Mouse (Mus musculus): ENCODE measurements around the gene Gcgr. TPM values are rescaled to one million over a fixed set of nuclear protein-coding genes. Genes with fewer than 3 reads are reported as not detected.
"Not testable (repeated sequence)": the region's sequence is repeated elsewhere in the genome, so short reads cannot be mapped to it uniquely, and the experiment has no call there.

The Gcgr gene
- polyA plus RNA-seq, 1 experiment from 2014 or later: 1.9 TPM

DNA sequence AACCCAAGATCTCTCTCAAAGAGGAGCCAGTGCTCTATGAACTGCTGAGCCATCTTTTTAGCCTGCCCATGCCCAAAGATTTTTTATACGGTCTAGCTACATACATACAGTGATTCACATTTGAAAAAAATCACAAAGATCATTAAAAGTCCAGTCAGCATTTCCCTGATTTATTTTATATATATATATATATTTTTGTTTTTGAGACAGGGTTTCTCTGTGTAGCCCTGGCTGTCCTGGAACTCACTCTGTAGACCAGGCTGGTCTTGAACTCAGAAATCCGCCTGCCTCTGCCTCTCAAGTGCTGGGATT is 52.4 kb downstream of the Gcgr start:
- H3K4me2 ChIP-seq (replicated peaks; ENCODE audit: low read depth, low read length); H3K27me3 ChIP-seq (ENCODE audit: control insufficient read depth, insufficient read depth, low read length); ATAC-seq (ENCODE audit: insufficient number of reproducible peaks, insufficient read depth, low FRiP score, low read depth); H3K27ac ChIP-seq (ENCODE audit: low read length); H3K4me3 ChIP-seq (ENCODE audit: low read depth, low read length); H3K9me3 ChIP-seq (ENCODE audit: control insufficient read depth, low read depth, low read length); H3K9ac ChIP-seq (replicated peaks; ENCODE audit: low read depth, low read length): not testable (repeated sequence)
- H3K36me3 ChIP-seq (ENCODE audit: control insufficient read depth, insufficient read depth, low read length): peaks cover 54% of the 10 kb centered on the region
- peaks cover 18% of the 10 kb centered on the region for H3K4me1 ChIP-seq (ENCODE audit: control insufficient read depth, insufficient read depth, low read length)
- WGBS: 89% methylated on average over 2 of the region's 2 CpGs

DNA sequence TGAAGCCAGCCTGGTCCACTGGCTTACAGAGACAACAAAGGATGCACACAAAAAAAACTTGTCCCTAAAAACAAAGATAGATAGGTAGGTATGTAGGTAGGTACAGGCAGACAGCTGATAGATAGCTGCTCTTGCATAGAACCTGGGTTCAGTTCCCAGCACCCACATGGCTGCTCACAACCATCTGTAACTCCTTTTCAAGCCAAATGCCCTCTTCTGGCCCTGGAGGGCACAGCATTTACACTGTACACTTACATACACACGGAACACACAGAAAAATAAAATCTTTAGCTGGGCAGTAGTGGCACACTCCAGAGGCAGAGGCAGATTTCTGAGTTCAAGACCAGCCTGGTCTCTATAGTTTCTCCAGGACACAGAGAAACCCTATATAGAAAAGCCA is 53.4 kb downstream of the Gcgr start:
- 0 out of 2 replicates have a peak, but pooled peaks cover 3% of the 10 kb centered on the region for H3K9me3 ChIP-seq (ENCODE audit: control insufficient read depth, low read depth, low read length)
- H3K27ac ChIP-seq (ENCODE audit: low read length): no peak overlapping the region
- H3K4me2 ChIP-seq (replicated peaks; ENCODE audit: low read depth, low read length): no peak overlapping the region
- no peaks in the 10 kb centered on the region for H3K27me3 ChIP-seq (ENCODE audit: control insufficient read depth, insufficient read depth, low read length)
- 88% methylated on average over 1 of the region's 1 CpGs for WGBS
- no peak overlapping the region for H3K9ac ChIP-seq (replicated peaks; ENCODE audit: low read depth, low read length)
- peaks cover 16% of the 10 kb centered on the region for H3K4me1 ChIP-seq (ENCODE audit: control insufficient read depth, insufficient read depth, low read length)
- no peak overlapping the region for H3K4me3 ChIP-seq (ENCODE audit: low read depth, low read length)
- ATAC-seq (ENCODE audit: insufficient number of reproducible peaks, insufficient read depth, low FRiP score, low read depth): no peak
- peaks cover 50% of the 10 kb centered on the region for H3K36me3 ChIP-seq (ENCODE audit: control insufficient read depth, insufficient read depth, low read length)

DNA sequence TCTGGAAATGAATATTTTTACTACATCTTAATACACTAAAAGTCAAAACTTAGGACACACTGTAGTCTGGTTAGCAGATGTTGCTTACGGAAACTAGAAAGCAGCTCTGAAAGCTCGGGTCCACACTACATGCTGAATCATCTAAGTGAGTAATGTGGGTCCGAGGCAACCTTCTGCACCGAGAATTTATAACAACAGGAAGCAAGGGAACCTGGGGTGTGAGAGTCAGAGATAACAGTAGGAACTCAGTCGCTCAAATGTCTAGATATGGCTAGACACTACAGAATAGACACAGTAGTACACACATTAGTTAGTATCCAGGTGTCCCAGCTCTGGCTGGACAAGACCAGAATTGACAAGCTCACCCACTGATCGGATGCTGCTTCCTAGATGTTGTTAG is 58.0 kb downstream of the Gcgr start:
- H3K9ac ChIP-seq (replicated peaks; ENCODE audit: low read depth, low read length): no peak overlapping the region
- H3K4me2 ChIP-seq (replicated peaks; ENCODE audit: low read depth, low read length): no peak overlapping the region
- no peak overlapping the region for H3K4me3 ChIP-seq (ENCODE audit: low read depth, low read length)
- no peak for ATAC-seq (ENCODE audit: insufficient number of reproducible peaks, insufficient read depth, low FRiP score, low read depth)
- H3K36me3 ChIP-seq (ENCODE audit: control insufficient read depth, insufficient read depth, low read length): peaks cover 82% of the 10 kb centered on the region
- H3K27me3 ChIP-seq (ENCODE audit: control insufficient read depth, insufficient read depth, low read length): no peaks in the 10 kb centered on the region
- WGBS: 95% methylated on average over 6 of the region's 6 CpGs
- no peak overlapping the region for H3K27ac ChIP-seq (ENCODE audit: low read length)
- H3K9me3 ChIP-seq (ENCODE audit: control insufficient read depth, low read depth, low read length): 0 out of 2 replicates have a peak, but pooled peaks cover 3% of the 10 kb centered on the region
- H3K4me1 ChIP-seq (ENCODE audit: control insufficient read depth, insufficient read depth, low read length): no peaks in the 10 kb centered on the region

Other genes starting within 250 kb of the Gcgr start
- gene Actg1, start 182.2 kb upstream of the Gcgr start, polyA plus RNA-seq (2014; fragmentation: Nextera tagmentation; extraction: Ambion mirVana): 2,902 and 3,014 TPM in 2 replicates
- gene Fscn2, start 169.2 kb upstream of the Gcgr start, polyA plus RNA-seq (2014; fragmentation: Nextera tagmentation; extraction: Ambion mirVana): 0.30 and 0.59 TPM in 2 replicates
- gene Faap100, start 151.9 kb upstream of the Gcgr start, polyA plus RNA-seq (2014; fragmentation: Nextera tagmentation; extraction: Ambion mirVana): 35.7 and 40.2 TPM in 2 replicates
- gene Nploc4, start 93.0 kb upstream of the Gcgr start, polyA plus RNA-seq (2014; fragmentation: Nextera tagmentation; extraction: Ambion mirVana): 32.9 and 37.0 TPM in 2 replicates
- not detected in 2 replicates for gene Tspan10, start 88.1 kb upstream of the Gcgr start, polyA plus RNA-seq (2014; fragmentation: Nextera tagmentation; extraction: Ambion mirVana)
- gene Pde6g, start 77.2 kb upstream of the Gcgr start, polyA plus RNA-seq (2014; fragmentation: Nextera tagmentation; extraction: Ambion mirVana): 0.21 TPM in 1 of 2 replicates, not detected in the other
- gene Oxld1, start 72.6 kb upstream of the Gcgr start, polyA plus RNA-seq (2014; fragmentation: Nextera tagmentation; extraction: Ambion mirVana): 15.0 and 15.3 TPM in 2 replicates
- 30.9 and 31.1 TPM in 2 replicates for gene Ccdc137, start 72.6 kb upstream of the Gcgr start, polyA plus RNA-seq (2014; fragmentation: Nextera tagmentation; extraction: Ambion mirVana)
- 43.3 and 49.4 TPM in 2 replicates for gene Arl16, start 63.1 kb upstream of the Gcgr start, polyA plus RNA-seq (2014; fragmentation: Nextera tagmentation; extraction: Ambion mirVana)
- 150 and 153 TPM in 2 replicates for gene Mrpl12, start 46.1 kb upstream of the Gcgr start, polyA plus RNA-seq (2014; fragmentation: Nextera tagmentation; extraction: Ambion mirVana)
- 66.5 and 75.1 TPM in 2 replicates for gene Slc25a10, start 38.9 kb upstream of the Gcgr start, polyA plus RNA-seq (2014; fragmentation: Nextera tagmentation; extraction: Ambion mirVana)
- 229 and 239 TPM in 2 replicates for gene Mcrip1, start 19.0 kb downstream of the Gcgr start, polyA plus RNA-seq (2014; fragmentation: Nextera tagmentation; extraction: Ambion mirVana)
- not detected in 2 replicates for gene Ppp1r27, start 20.4 kb downstream of the Gcgr start, polyA plus RNA-seq (2014; fragmentation: Nextera tagmentation; extraction: Ambion mirVana)
- 768 and 850 TPM in 2 replicates for gene P4hb, start 42.6 kb downstream of the Gcgr start, polyA plus RNA-seq (2014; fragmentation: Nextera tagmentation; extraction: Ambion mirVana)
- gene Arhgdia, start 50.9 kb downstream of the Gcgr start, polyA plus RNA-seq (2014; fragmentation: Nextera tagmentation; extraction: Ambion mirVana): 575 and 578 TPM in 2 replicates
- 314 and 411 TPM in 2 replicates for gene Alyref, start 67.7 kb downstream of the Gcgr start, polyA plus RNA-seq (2014; fragmentation: Nextera tagmentation; extraction: Ambion mirVana)
- gene Anapc11, start 67.7 kb downstream of the Gcgr start, polyA plus RNA-seq (2014; fragmentation: Nextera tagmentation; extraction: Ambion mirVana): 234 and 267 TPM in 2 replicates
- gene Npb, start 77.8 kb downstream of the Gcgr start, polyA plus RNA-seq (2014; fragmentation: Nextera tagmentation; extraction: Ambion mirVana): 13.0 and 13.7 TPM in 2 replicates
- 119 and 135 TPM in 2 replicates for gene Pcyt2, start 87.2 kb downstream of the Gcgr start, polyA plus RNA-seq (2014; fragmentation: Nextera tagmentation; extraction: Ambion mirVana)
- gene Sirt7, start 94.5 kb downstream of the Gcgr start, polyA plus RNA-seq (2014; fragmentation: Nextera tagmentation; extraction: Ambion mirVana): 31.1 and 36.1 TPM in 2 replicates
- gene Mafg, start 102.9 kb downstream of the Gcgr start, polyA plus RNA-seq (2014; fragmentation: Nextera tagmentation; extraction: Ambion mirVana): 21.2 and 25.0 TPM in 2 replicates
- 28.1 and 28.6 TPM in 2 replicates for gene Pycr1, start 113.1 kb downstream of the Gcgr start, polyA plus RNA-seq (2014; fragmentation: Nextera tagmentation; extraction: Ambion mirVana)
- not detected in 2 replicates for gene Myadml2, start 117.5 kb downstream of the Gcgr start, polyA plus RNA-seq (2014; fragmentation: Nextera tagmentation; extraction: Ambion mirVana)
- 14.0 and 14.2 TPM in 2 replicates for gene Notum, start 130.5 kb downstream of the Gcgr start, polyA plus RNA-seq (2014; fragmentation: Nextera tagmentation; extraction: Ambion mirVana)
- 115 and 116 TPM in 2 replicates for gene Aspscr1, start 142.3 kb downstream of the Gcgr start, polyA plus RNA-seq (2014; fragmentation: Nextera tagmentation; extraction: Ambion mirVana)
- gene Cenpx, start 183.0 kb downstream of the Gcgr start, polyA plus RNA-seq (2014; fragmentation: Nextera tagmentation; extraction: Ambion mirVana): 152 and 165 TPM in 2 replicates
- gene Lrrc45, start 183.2 kb downstream of the Gcgr start, polyA plus RNA-seq (2014; fragmentation: Nextera tagmentation; extraction: Ambion mirVana): 48.6 and 55.2 TPM in 2 replicates
- gene Rac3, start 190.8 kb downstream of the Gcgr start, polyA plus RNA-seq (2014; fragmentation: Nextera tagmentation; extraction: Ambion mirVana): 11.1 and 11.7 TPM in 2 replicates
- gene Dcxr, start 196.6 kb downstream of the Gcgr start, polyA plus RNA-seq (2014; fragmentation: Nextera tagmentation; extraction: Ambion mirVana): 33.2 TPM in 2 replicates
- gene Cbr2, start 201.4 kb downstream of the Gcgr start, polyA plus RNA-seq (2014; fragmentation: Nextera tagmentation; extraction: Ambion mirVana): 36.9 and 46.6 TPM in 2 replicates
- 3.6 and 5.4 TPM in 2 replicates for gene Hmga1b, start 232.1 kb downstream of the Gcgr start, polyA plus RNA-seq (2014; fragmentation: Nextera tagmentation; extraction: Ambion mirVana)

Measured in stomach, embryonic 14.5 days (tissue).